Mouse (Mus musculus) urinary bladder, postnatal 0 days (tissue): ENCODE measurements around the gene Taar5. TPM values are rescaled to one million over a fixed set of nuclear protein-coding genes. Genes with fewer than 3 reads are reported as not detected.

Source experiments
- polyA plus RNA-seq: library from polyadenylated mRNA; unstranded; fragments of >200 nt; fragmentation: Nextera tagmentation; extraction: Ambion mirVana; gene quantifications from 2 replicates; pipeline ENCODE4 v1.2.1, GENCODE M21; 2015

Taar5 gene
- not detected in 2 replicates for polyA plus RNA-seq

GRCm38 (mm10) chr10:23970656-23971165 lies at the start of gene Taar5:
Gene Taar5 (plus strand): TSS chr10:23970706.

GRCm38 (mm10) chr10:23938312-23938711 lies 32.2 kb upstream of the Taar5 start, which contains the start of gene Taar2:
Gene Taar2 (plus strand): TSS chr10:23938572.

GRCm38 (mm10) chr10:23949508-23950005 lies 20.9 kb upstream of the Taar5 start, which contains the start of gene Taar3:
Gene Taar3 (plus strand): TSS chr10:23949558.

GRCm38 (mm10) chr10:23960444-23960915 lies 10.0 kb upstream of the Taar5 start, which contains the start of gene Taar4:
Gene Taar4 (plus strand): TSS chr10:23960494.

GRCm38 (mm10) chr10:23985546-23985945 lies 15.0 kb downstream of the Taar5 start, which contains the start of gene Taar6:
Gene Taar6 (minus strand): TSS chr10:23985646.

GRCm38 (mm10) chr10:23993381-23993780 lies 22.9 kb downstream of the Taar5 start, which contains the start of gene Taar7a:
Gene Taar7a (minus strand): TSS chr10:23993481.

GRCm38 (mm10) chr10:23999639-24000038 lies 29.1 kb downstream of the Taar5 start, which contains the start of gene Taar7b:
Gene Taar7b (plus strand): TSS chr10:23999939.

Other genes with a start within 250 kb of the Taar5 start
- gene Rps12, start 183.4 kb upstream of the Taar5 start, polyA plus RNA-seq = 153 and 155 TPM in 2 replicates
- gene Slc18b1, start 173.7 kb upstream of the Taar5 start, polyA plus RNA-seq = 17.7 and 30.9 TPM in 2 replicates
- gene Vnn3, start 119.2 kb upstream of the Taar5 start, polyA plus RNA-seq = 0.19 and 0.26 TPM in 2 replicates
- 1.3 and 2.5 TPM in 2 replicates for gene Vnn1, start 76.0 kb upstream of the Taar5 start, polyA plus RNA-seq
- gene Taar1, start 50.4 kb upstream of the Taar5 start, polyA plus RNA-seq = not detected in 2 replicates
- gene Taar2, start 32.1 kb upstream of the Taar5 start, polyA plus RNA-seq = not detected in 2 replicates
- gene Taar3, start 21.1 kb upstream of the Taar5 start, polyA plus RNA-seq = not detected in 2 replicates
- gene Taar4, start 10.2 kb upstream of the Taar5 start, polyA plus RNA-seq = not detected in 2 replicates
- gene Taar6, start 14.9 kb downstream of the Taar5 start, polyA plus RNA-seq = not detected in 2 replicates
- not detected in 2 replicates for gene Taar7a, start 22.8 kb downstream of the Taar5 start, polyA plus RNA-seq
- gene Taar7b, start 29.2 kb downstream of the Taar5 start, polyA plus RNA-seq = not detected in 2 replicates
- not detected in 2 replicates for gene Taar7d, start 56.5 kb downstream of the Taar5 start, polyA plus RNA-seq
- not detected in 2 replicates for gene Taar7e, start 66.9 kb downstream of the Taar5 start, polyA plus RNA-seq
- not detected in 2 replicates for gene Taar7f, start 78.8 kb downstream of the Taar5 start, polyA plus RNA-seq
- not detected in 2 replicates for gene Taar8a, start 105.8 kb downstream of the Taar5 start, polyA plus RNA-seq
- not detected in 2 replicates for gene Taar8b, start 121.6 kb downstream of the Taar5 start, polyA plus RNA-seq
- not detected in 2 replicates for gene Taar8c, start 131.2 kb downstream of the Taar5 start, polyA plus RNA-seq
- gene Taar9, start 138.8 kb downstream of the Taar5 start, polyA plus RNA-seq = not detected in 2 replicates
- gene Stx7, start 178.6 kb downstream of the Taar5 start, polyA plus RNA-seq = 74.7 and 89.6 TPM in 2 replicates